Mouse (Mus musculus): ENCODE measurements around the gene Rnf113a2. TPM values are rescaled to one million over a fixed set of nuclear protein-coding genes. Genes with fewer than 3 reads are reported as not detected.

The Rnf113a2 gene
- polyA plus RNA-seq, 1 experiment from 2014 or later = 27.9 TPM

- H3K27me3 ChIP-seq = no peaks in the 10 kb centered on the region
- 2% methylated on average over 11 of the region's 11 CpGs for WGBS
- H3K4me1 ChIP-seq = peaks cover 22% of the 10 kb centered on the region
- peak overlapping the region; percentile 78 for H3K9ac ChIP-seq
- peak overlapping the region; percentile 81 for H3K4me2 ChIP-seq
- peak overlapping the region; percentile 77 for H3K4me3 ChIP-seq
- ATAC-seq (ENCODE audit: insufficient number of reproducible peaks, insufficient read depth, low FRiP score, low TSS enrichment, low read depth) = no peak
- H3K36me3 ChIP-seq = no peaks in the 10 kb centered on the region; the same call in 1 of the 2 replicates
- no peaks in the 10 kb centered on the region for H3K9me3 ChIP-seq
- H3K27ac ChIP-seq = peak overlapping the region; percentile 49; the same call in 1 of the 2 replicates
Observed at GRCm38 (mm10) chr12:84451801-84452200, 34.8 kb downstream of the Rnf113a2 start.

DNA sequence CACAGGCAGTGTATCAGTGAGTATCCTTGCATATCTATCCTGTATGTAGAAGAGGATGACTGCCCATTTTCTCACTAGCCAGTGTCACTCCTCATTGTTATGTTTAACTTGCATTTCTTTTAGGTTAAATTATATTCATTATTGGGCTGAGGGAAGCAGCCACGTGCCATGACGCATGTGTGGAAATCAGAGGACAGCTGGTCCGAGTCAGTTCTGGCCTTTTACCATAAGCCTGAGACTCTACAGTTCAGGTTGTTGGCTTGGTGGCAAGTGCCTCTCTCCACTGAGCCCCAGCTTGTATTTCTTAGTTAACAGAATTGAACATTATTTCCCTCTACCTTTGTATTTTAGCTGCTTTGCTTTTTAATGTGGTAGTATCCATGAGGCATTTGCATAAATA is 39.9 kb downstream of the Rnf113a2 start:
- 89% methylated on average over 3 of the region's 3 CpGs for WGBS
- Histone ChIP-seq H3K27ac (no peak overlapping the region), H3K36me3 (peaks cover 28% of the 10 kb centered on the region), H3K9me3 (no peaks in the 10 kb centered on the region), H3K4me2 (no peak overlapping the region), H3K4me1 (peaks cover 12% of the 10 kb centered on the region), H3K27me3 (no peaks in the 10 kb centered on the region), H3K4me3 (no peak overlapping the region), H3K9ac (no peak overlapping the region)
- ATAC-seq (ENCODE audit: insufficient number of reproducible peaks, insufficient read depth, low FRiP score, low TSS enrichment, low read depth) = no peak

DNA sequence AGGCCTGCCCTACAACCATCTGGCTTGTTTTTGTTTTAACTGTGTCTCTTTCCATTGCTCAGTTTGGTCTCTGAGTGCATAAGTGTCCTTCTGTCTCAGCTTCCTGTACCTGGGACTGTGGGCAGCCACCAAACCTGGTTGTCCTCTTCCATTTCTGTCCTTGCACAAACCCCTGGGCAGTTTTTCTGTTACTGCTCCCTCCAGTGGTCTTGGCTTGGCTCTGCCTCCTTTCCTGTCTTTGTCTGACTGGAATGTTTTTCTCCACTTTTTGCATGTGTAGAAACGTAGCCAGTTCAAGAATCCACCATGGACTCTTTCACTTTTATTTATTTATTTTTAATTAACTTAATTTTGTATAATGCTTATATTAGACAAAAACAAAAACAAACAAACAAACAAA is 42.8 kb downstream of the Rnf113a2 start:
- WGBS = 60% methylated on average over 1 of the region's 1 CpGs
- no peaks in the 10 kb centered on the region for H3K27me3 ChIP-seq
- H3K4me3 ChIP-seq = no peak overlapping the region
- H3K4me2 ChIP-seq = no peak overlapping the region
- no peak overlapping the region for H3K9ac ChIP-seq
- peaks cover 57% of the 10 kb centered on the region for H3K36me3 ChIP-seq
- no peak for ATAC-seq (ENCODE audit: insufficient number of reproducible peaks, insufficient read depth, low FRiP score, low TSS enrichment, low read depth)
- no peaks in the 10 kb centered on the region for H3K9me3 ChIP-seq
- no peaks in the 10 kb centered on the region for H3K4me1 ChIP-seq
- H3K27ac ChIP-seq = no peak overlapping the region

GRCm38 (mm10) chr12:84461416-84461815 is 44.4 kb downstream of the Rnf113a2 start:
- Histone ChIP-seq H3K4me2 (no peak overlapping the region), H3K9me3 (no peaks in the 10 kb centered on the region), H3K9ac (no peak overlapping the region), H3K27ac (no peak overlapping the region), H3K4me1 (no peaks in the 10 kb centered on the region), H3K4me3 (no peak overlapping the region), H3K36me3 (peaks cover 58% of the 10 kb centered on the region), H3K27me3 (no peaks in the 10 kb centered on the region)
- ATAC-seq (ENCODE audit: insufficient number of reproducible peaks, insufficient read depth, low FRiP score, low TSS enrichment, low read depth) = no peak
- WGBS = 91% methylated on average over 5 of the region's 5 CpGs

- ATAC-seq (ENCODE audit: insufficient number of reproducible peaks, insufficient read depth, low FRiP score, low TSS enrichment, low read depth) = no peak
- no peak overlapping the region for H3K4me2 ChIP-seq
- no peak overlapping the region for H3K4me3 ChIP-seq
- no peaks in the 10 kb centered on the region for H3K4me1 ChIP-seq
- H3K27ac ChIP-seq = no peak overlapping the region
- 82% methylated on average over 3 of the region's 3 CpGs for WGBS
- peaks cover 57% of the 10 kb centered on the region for H3K36me3 ChIP-seq
- H3K9me3 ChIP-seq = no peaks in the 10 kb centered on the region
- no peaks in the 10 kb centered on the region for H3K27me3 ChIP-seq
- H3K9ac ChIP-seq = no peak overlapping the region
Observed at GRCm38 (mm10) chr12:84462856-84463255, 45.9 kb downstream of the Rnf113a2 start.

Other genes with a start within 250 kb of the Rnf113a2 start
- gene Elmsan1, start 198.3 kb upstream of the Rnf113a2 start, polyA plus RNA-seq (2015; fragmentation: Nextera tagmentation; extraction: Ambion mirVana) = 9.9 and 11.1 TPM in 2 replicates
- 12.7 and 12.8 TPM in 2 replicates for gene Ptgr2, start 132.0 kb upstream of the Rnf113a2 start, polyA plus RNA-seq (2015; fragmentation: Nextera tagmentation; extraction: Ambion mirVana)
- gene Zfp410, start 100.3 kb upstream of the Rnf113a2 start, polyA plus RNA-seq (2015; fragmentation: Nextera tagmentation; extraction: Ambion mirVana) = 83.7 and 93.8 TPM in 2 replicates
- gene Coq6, start 55.5 kb upstream of the Rnf113a2 start, polyA plus RNA-seq (2015; fragmentation: Nextera tagmentation; extraction: Ambion mirVana) = 43.3 and 45.1 TPM in 2 replicates
- gene Fam161b, start 55.4 kb upstream of the Rnf113a2 start, polyA plus RNA-seq (2015; fragmentation: Nextera tagmentation; extraction: Ambion mirVana) = 4.2 and 5.5 TPM in 2 replicates
- gene Entpd5, start 8.2 kb upstream of the Rnf113a2 start, polyA plus RNA-seq (2015; fragmentation: Nextera tagmentation; extraction: Ambion mirVana) = 10.4 and 15.7 TPM in 2 replicates
- gene Bbof1, start 8.1 kb upstream of the Rnf113a2 start, polyA plus RNA-seq (2015; fragmentation: Nextera tagmentation; extraction: Ambion mirVana) = 2.3 and 2.6 TPM in 2 replicates
- gene Aldh6a1, start 33.8 kb downstream of the Rnf113a2 start, polyA plus RNA-seq (2015; fragmentation: Nextera tagmentation; extraction: Ambion mirVana) = 36.7 and 39.6 TPM in 2 replicates
- 25.7 and 28.2 TPM in 2 replicates for gene Lin52, start 34.2 kb downstream of the Rnf113a2 start, polyA plus RNA-seq (2015; fragmentation: Nextera tagmentation; extraction: Ambion mirVana)
- 0.10 and 0.20 TPM in 2 replicates for gene Vsx2, start 152.6 kb downstream of the Rnf113a2 start, polyA plus RNA-seq (2015; fragmentation: Nextera tagmentation; extraction: Ambion mirVana)
- gene Abcd4, start 200.2 kb downstream of the Rnf113a2 start, polyA plus RNA-seq (2015; fragmentation: Nextera tagmentation; extraction: Ambion mirVana) = 17.8 and 18.0 TPM in 2 replicates
- gene Vrtn, start 223.8 kb downstream of the Rnf113a2 start, polyA plus RNA-seq (2015; fragmentation: Nextera tagmentation; extraction: Ambion mirVana) = not detected in 2 replicates

Measured in embryonic facial prominence, embryonic 13.5 days (tissue).